Mouse (Mus musculus): Measurements from ENCODE around the gene 1700001C02Rik. TPM values are rescaled to one million over a fixed set of nuclear protein-coding genes. Genes with fewer than 3 reads are reported as not detected.

Gene 1700001C02Rik
- polyA plus RNA-seq, 1 experiment from 2014 or later = not detected

GRCm38 (mm10) chr5:30496821-30497220 is 31.0 kb downstream of the 1700001C02Rik start:
- 91% methylated on average over 8 of the region's 8 CpGs for WGBS
- no peaks in the 10 kb centered on the region for H3K9me3 ChIP-seq

GRCm38 (mm10) chr5:30497299-30497698 is 31.5 kb downstream of the 1700001C02Rik start:
- H3K27ac ChIP-seq (replicated peaks) = no peak overlapping the region
- H3K4me1 ChIP-seq (replicated peaks) = no peaks in the 10 kb centered on the region
- H3K36me3 ChIP-seq = no peaks in the 10 kb centered on the region
- H3K9ac ChIP-seq = no peak overlapping the region
- H3K4me2 ChIP-seq = no peak overlapping the region
- ATAC-seq (ENCODE audit: low read depth) = no peak
- no peaks in the 10 kb centered on the region for H3K9me3 ChIP-seq
- 69% methylated on average over 7 of the region's 7 CpGs for WGBS
- H3K4me3 ChIP-seq = no peak overlapping the region
- no peaks in the 10 kb centered on the region for H3K27me3 ChIP-seq

More at GRCm38 (mm10) chr5:30496821-30497220, 31.0 kb downstream of the 1700001C02Rik start:
- H3K36me3 ChIP-seq = no peaks in the 10 kb centered on the region
- no peak overlapping the region for H3K4me3 ChIP-seq
- no peak overlapping the region for H3K4me2 ChIP-seq
- no peak overlapping the region for H3K9ac ChIP-seq
- no peaks in the 10 kb centered on the region for H3K4me1 ChIP-seq (replicated peaks)
- ATAC-seq (ENCODE audit: low read depth) = no peak
- no peaks in the 10 kb centered on the region for H3K27me3 ChIP-seq
- H3K27ac ChIP-seq (replicated peaks) = no peak overlapping the region

- Histone ChIP-seq H3K9ac (no peak overlapping the region), H3K27ac (replicated peaks) (no peak overlapping the region), H3K36me3 (no peaks in the 10 kb centered on the region), H3K4me2 (no peak overlapping the region), H3K27me3 (no peaks in the 10 kb centered on the region), H3K9me3 (no peaks in the 10 kb centered on the region), H3K4me3 (no peak overlapping the region), H3K4me1 (replicated peaks) (peaks cover 4% of the 10 kb centered on the region)
- 63% methylated on average over 8 of the region's 8 CpGs for WGBS
- no peak for ATAC-seq (ENCODE audit: low read depth)
These were observed 47.3 kb downstream of the 1700001C02Rik start for GRCm38 (mm10) chr5:30513111-30513510.

GRCm38 (mm10) chr5:30516376-30516775 is 50.5 kb downstream of the 1700001C02Rik start:
- Histone ChIP-seq H3K9me3 (no peaks in the 10 kb centered on the region), H3K4me1 (replicated peaks) (peaks cover 17% of the 10 kb centered on the region), H3K36me3 (no peaks in the 10 kb centered on the region), H3K27ac (replicated peaks) (no peak overlapping the region), H3K9ac (no peak overlapping the region), H3K27me3 (no peaks in the 10 kb centered on the region), H3K4me2 (no peak overlapping the region), H3K4me3 (no peak overlapping the region)
- ATAC-seq (ENCODE audit: low read depth) = no peak
- WGBS = 55% methylated on average over 7 of the region's 7 CpGs

- Histone ChIP-seq H3K4me1 (replicated peaks) (peaks cover 17% of the 10 kb centered on the region), H3K27me3 (no peaks in the 10 kb centered on the region), H3K9me3 (no peaks in the 10 kb centered on the region), H3K27ac (replicated peaks) (no peak overlapping the region), H3K4me3 (no peak overlapping the region), H3K4me2 (no peak overlapping the region), H3K9ac (no peak overlapping the region), H3K36me3 (no peaks in the 10 kb centered on the region)
- WGBS = 55% methylated on average over 5 of the region's 5 CpGs
- ATAC-seq (ENCODE audit: low read depth) = no peak
These were observed 52.3 kb downstream of the 1700001C02Rik start for GRCm38 (mm10) chr5:30518108-30518507.

- H3K4me2 ChIP-seq = no peak overlapping the region
- no peak overlapping the region for H3K9ac ChIP-seq
- WGBS = 85% methylated on average over 6 of the region's 6 CpGs
- no peaks in the 10 kb centered on the region for H3K36me3 ChIP-seq
- no peak overlapping the region for H3K27ac ChIP-seq (replicated peaks)
- no peak for ATAC-seq (ENCODE audit: low read depth)
- H3K27me3 ChIP-seq = no peaks in the 10 kb centered on the region
- H3K4me1 ChIP-seq (replicated peaks) = peaks cover 17% of the 10 kb centered on the region
- no peaks in the 10 kb centered on the region for H3K9me3 ChIP-seq
- no peak overlapping the region for H3K4me3 ChIP-seq
These were observed 52.7 kb downstream of the 1700001C02Rik start for GRCm38 (mm10) chr5:30518547-30518946.

GRCm38 (mm10) chr5:30519494-30519893 is 53.6 kb downstream of the 1700001C02Rik start:
- 46% methylated on average over 7 of the region's 7 CpGs for WGBS
- H3K9me3 ChIP-seq = no peaks in the 10 kb centered on the region
- H3K9ac ChIP-seq = peak overlapping the region; percentile 22; the same call in 1 of the 2 replicates
- ATAC-seq (ENCODE audit: low read depth) = no peak
- no peak overlapping the region for H3K4me3 ChIP-seq
- no peaks in the 10 kb centered on the region for H3K36me3 ChIP-seq
- H3K4me1 ChIP-seq (replicated peaks) = peaks cover 20% of the 10 kb centered on the region
- no peak overlapping the region for H3K27ac ChIP-seq (replicated peaks)
- no peaks in the 10 kb centered on the region for H3K27me3 ChIP-seq
- H3K4me2 ChIP-seq = no peak overlapping the region

- no peak overlapping the region for H3K9ac ChIP-seq
- 79% methylated on average over 10 of the region's 10 CpGs for WGBS
- no peaks in the 10 kb centered on the region for H3K9me3 ChIP-seq
- peaks cover 21% of the 10 kb centered on the region for H3K4me1 ChIP-seq (replicated peaks)
- no peak overlapping the region for H3K27ac ChIP-seq (replicated peaks)
- no peaks in the 10 kb centered on the region for H3K36me3 ChIP-seq
- H3K4me3 ChIP-seq = no peak overlapping the region
- H3K27me3 ChIP-seq = no peaks in the 10 kb centered on the region
- no peak overlapping the region for H3K4me2 ChIP-seq
- no peak for ATAC-seq (ENCODE audit: low read depth)
These were observed 54.4 kb downstream of the 1700001C02Rik start for GRCm38 (mm10) chr5:30520214-30520732.

GRCm38 (mm10) chr5:30522406-30522805 is 56.6 kb downstream of the 1700001C02Rik start:
- peaks cover 37% of the 10 kb centered on the region for H3K4me1 ChIP-seq (replicated peaks)
- no peaks in the 10 kb centered on the region for H3K36me3 ChIP-seq
- no peak overlapping the region for H3K9ac ChIP-seq
- no peak overlapping the region for H3K4me3 ChIP-seq
- no peak for ATAC-seq (ENCODE audit: low read depth)
- H3K9me3 ChIP-seq = no peaks in the 10 kb centered on the region
- H3K27ac ChIP-seq (replicated peaks) = no peak overlapping the region
- H3K4me2 ChIP-seq = no peak overlapping the region
- H3K27me3 ChIP-seq = no peaks in the 10 kb centered on the region
- 69% methylated on average over 8 of the region's 8 CpGs for whole genome bisulfite sequencing

- no peak for ATAC-seq (ENCODE audit: low read depth)
- no peak overlapping the region for H3K4me3 ChIP-seq
- WGBS = 92% methylated on average over 3 of the region's 3 CpGs
These were observed 57.3 kb downstream of the 1700001C02Rik start for GRCm38 (mm10) chr5:30523131-30523530.

GRCm38 (mm10) chr5:30524213-30524612 is 58.4 kb downstream of the 1700001C02Rik start:
- H3K9ac ChIP-seq = no peak overlapping the region
- H3K27ac ChIP-seq (replicated peaks) = no peak overlapping the region
- no peaks in the 10 kb centered on the region for H3K9me3 ChIP-seq
- no peaks in the 10 kb centered on the region for H3K27me3 ChIP-seq
- peaks cover 29% of the 10 kb centered on the region; the same call in 1 of the 2 replicates for H3K4me1 ChIP-seq (replicated peaks)
- no peak overlapping the region for H3K4me3 ChIP-seq
- ATAC-seq (ENCODE audit: low read depth) = no peak
- WGBS = 45% methylated on average over 3 of the region's 3 CpGs
- H3K36me3 ChIP-seq = no peaks in the 10 kb centered on the region
- H3K4me2 ChIP-seq = no peak overlapping the region

More at GRCm38 (mm10) chr5:30523131-30523530, 57.3 kb downstream of the 1700001C02Rik start:
- peaks cover 32% of the 10 kb centered on the region for H3K4me1 ChIP-seq (replicated peaks)
- no peak overlapping the region for H3K27ac ChIP-seq (replicated peaks)
- H3K4me2 ChIP-seq = no peak overlapping the region
- H3K36me3 ChIP-seq = no peaks in the 10 kb centered on the region
- no peak overlapping the region for H3K9ac ChIP-seq
- no peaks in the 10 kb centered on the region for H3K9me3 ChIP-seq
- no peaks in the 10 kb centered on the region for H3K27me3 ChIP-seq

- no peak overlapping the region for H3K9ac ChIP-seq
- peaks cover 20% of the 10 kb centered on the region; the same call in 1 of the 2 replicates for H3K4me1 ChIP-seq (replicated peaks)
- H3K4me3 ChIP-seq = no peak overlapping the region
- H3K27ac ChIP-seq (replicated peaks) = peak overlapping the region; percentile 29; the same call in 1 of the 2 replicates
- WGBS = 22% methylated on average over 12 of the region's 12 CpGs
- no peaks in the 10 kb centered on the region for H3K36me3 ChIP-seq
- ATAC-seq (ENCODE audit: low read depth) = peak; percentile 79
- H3K27me3 ChIP-seq = no peaks in the 10 kb centered on the region
- H3K4me2 ChIP-seq = no peak overlapping the region
- no peaks in the 10 kb centered on the region for H3K9me3 ChIP-seq
These were observed 60.3 kb downstream of the 1700001C02Rik start for GRCm38 (mm10) chr5:30525920-30526836.

All from neural tube, embryonic 13.5 days (tissue).